Mouse (Mus musculus) embryo, embryonic 10 days (tissue): Measurements from ENCODE around the gene Orai3.
"Not testable (repeated sequence)": the region's sequence is repeated elsewhere in the genome, so short reads cannot be mapped to it uniquely, and the experiment has no call there.

ENCODE experiments used
- DNase-seq: peaks from one replicate; pipeline ENCODE4 v3.0.0-alpha.2; 2015; ENCODE audit warnings: low spot score

The Orai3 gene

DNA sequence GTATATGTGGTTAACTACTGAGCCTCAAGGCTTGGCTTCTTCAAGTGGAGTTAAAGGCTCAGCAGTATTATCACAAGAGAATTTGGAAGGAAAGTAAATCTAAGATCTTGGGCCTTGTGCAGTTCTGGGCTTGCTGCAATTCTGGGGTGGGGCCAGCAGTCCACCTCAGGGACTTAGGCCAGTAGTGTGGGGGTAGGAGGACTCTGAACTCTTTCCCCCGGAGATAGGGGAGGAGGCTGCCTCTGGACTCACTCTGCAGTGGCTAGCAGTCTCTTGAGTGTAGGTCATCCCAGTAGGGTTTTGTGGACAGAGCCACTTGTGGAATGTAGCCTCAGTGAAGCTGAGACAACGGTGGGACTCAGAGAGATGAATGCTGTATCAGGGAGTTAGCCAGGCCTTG, 3.9 kb upstream of the Orai3 start:
- no peak for DNase-seq

DNA sequence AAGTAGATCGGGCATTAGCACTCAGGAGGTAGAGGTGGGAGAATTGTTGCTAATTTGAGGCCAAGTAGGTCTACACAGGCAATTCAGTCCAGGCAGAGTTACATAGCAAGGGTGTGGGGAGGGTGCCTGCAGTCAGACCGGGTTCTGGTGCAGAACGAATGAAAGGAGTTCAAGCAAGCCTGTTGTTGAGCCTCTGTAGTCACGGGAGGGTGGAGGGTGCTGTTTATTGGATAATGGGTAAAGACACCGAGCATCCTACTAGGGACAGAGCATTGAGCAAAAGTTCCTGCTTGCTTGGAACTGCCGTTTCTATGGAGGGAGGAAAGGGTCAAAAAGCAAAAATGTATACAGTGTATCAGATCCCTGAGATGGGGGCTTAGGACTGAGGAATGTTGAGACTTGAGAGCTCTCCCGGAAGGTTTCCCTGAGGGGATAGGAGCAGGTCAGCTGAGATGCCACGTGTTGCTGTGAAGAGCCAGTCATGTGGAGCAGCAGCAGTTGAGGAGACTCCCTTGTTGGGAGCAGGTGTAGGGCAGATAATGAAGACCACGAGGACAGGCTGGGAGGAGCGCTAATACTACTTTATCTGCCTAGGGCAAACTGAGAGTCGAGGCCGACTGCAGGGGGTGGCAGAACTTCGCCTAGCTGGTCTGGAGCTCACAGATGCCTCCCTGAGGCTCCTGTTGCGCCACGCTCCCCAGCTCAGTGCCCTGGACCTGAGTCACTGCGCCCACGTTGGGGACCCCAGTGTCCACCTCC, 2.6 kb upstream of the Orai3 start:
- DNase-seq = peak; percentile 15

DNA sequence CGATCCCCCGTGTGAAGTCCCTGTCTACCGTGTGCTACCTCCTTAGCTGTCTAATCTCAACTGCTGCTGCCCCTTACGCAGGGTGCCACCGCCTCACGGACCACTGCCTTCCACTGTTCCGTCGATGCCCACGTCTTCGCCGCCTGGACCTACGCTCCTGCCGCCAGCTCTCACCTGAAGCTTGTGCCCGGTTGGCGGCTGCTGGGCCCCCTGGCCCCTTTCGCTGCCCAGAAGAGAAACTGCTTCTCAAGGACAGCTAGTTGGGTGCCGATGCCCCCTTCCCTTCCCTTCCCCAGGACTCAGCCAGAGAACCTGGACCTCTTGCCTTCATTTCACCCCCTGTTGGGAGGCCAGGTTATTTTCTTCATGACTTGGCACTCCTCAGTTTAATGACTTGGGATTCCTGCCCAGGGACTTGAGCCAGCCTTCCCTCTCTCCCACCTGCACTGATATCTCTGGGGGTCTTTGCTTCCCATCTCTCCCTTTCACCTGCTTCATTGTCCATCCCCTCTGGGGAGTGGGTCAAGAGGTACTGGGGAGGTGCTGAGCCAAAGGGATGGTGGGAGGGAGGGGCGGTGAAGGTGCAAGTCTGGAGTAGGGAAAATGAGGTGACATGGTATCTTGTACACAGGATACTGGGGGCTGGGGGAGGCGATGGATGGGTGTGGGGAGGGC, 1.8 kb upstream of the Orai3 start:
- no peak for DNase-seq

DNA sequence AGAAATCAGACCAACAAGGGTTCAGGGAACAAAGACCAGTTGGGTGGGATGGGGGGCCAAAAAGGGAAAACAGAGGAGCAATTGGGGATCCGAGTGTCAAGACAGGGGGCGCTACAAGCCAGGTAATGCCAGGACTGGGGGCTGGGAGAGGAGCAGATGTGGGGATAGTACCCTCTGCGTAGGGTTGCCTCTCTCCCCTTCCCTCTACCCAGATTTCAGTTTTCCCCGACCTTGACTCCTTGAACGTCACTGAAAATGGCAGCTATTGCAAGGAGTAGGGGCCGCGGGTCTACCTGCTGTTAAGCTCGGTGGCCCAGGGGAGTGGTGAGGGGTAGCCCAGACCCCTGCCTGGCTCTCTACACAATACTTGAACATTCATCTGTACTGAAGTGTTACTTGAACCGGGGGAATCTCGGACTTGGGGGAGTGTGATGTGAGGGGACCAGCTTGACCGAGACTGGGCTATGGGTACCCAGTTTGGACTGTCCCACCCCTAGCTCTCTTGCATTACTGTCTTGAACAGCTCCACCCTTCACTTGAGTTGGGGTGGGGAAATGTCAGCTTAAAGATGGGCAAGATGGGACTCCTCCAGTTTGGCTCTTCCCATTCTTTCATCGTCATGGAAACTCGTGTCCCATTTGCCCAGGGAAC, 1.1 kb upstream of the Orai3 start:
- DNase-seq = no peak

DNA sequence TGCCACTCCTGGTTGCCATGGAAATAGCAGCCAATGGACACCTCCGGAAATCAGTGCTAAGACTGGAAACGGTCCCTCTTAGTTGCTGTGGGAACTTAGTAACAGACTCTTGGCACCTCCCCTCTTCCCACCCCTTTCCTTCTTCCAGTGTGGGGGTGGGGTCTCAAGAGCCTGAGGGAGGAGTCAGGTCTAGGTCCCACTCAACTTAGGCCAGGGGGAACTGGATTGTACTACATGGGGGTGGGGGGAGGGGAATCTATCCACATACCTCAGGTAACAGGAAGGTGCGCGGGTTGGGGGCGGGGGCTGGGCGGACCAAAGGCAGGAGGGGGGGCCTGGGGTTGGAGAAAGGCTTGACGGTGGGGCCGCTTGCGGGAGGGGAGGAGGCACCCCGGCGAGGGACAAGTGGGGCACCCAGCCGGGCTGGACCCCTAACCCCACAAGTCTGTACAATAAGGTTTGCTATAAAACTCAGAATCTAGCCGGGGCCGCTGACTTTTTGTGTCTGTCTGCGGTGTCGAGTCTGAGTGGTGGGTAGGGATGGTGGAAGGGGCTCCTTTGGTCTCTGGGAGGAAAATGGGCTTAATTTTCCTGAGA, 520 bp upstream of the Orai3 start:
- peak; percentile 97 for DNase-seq

DNA sequence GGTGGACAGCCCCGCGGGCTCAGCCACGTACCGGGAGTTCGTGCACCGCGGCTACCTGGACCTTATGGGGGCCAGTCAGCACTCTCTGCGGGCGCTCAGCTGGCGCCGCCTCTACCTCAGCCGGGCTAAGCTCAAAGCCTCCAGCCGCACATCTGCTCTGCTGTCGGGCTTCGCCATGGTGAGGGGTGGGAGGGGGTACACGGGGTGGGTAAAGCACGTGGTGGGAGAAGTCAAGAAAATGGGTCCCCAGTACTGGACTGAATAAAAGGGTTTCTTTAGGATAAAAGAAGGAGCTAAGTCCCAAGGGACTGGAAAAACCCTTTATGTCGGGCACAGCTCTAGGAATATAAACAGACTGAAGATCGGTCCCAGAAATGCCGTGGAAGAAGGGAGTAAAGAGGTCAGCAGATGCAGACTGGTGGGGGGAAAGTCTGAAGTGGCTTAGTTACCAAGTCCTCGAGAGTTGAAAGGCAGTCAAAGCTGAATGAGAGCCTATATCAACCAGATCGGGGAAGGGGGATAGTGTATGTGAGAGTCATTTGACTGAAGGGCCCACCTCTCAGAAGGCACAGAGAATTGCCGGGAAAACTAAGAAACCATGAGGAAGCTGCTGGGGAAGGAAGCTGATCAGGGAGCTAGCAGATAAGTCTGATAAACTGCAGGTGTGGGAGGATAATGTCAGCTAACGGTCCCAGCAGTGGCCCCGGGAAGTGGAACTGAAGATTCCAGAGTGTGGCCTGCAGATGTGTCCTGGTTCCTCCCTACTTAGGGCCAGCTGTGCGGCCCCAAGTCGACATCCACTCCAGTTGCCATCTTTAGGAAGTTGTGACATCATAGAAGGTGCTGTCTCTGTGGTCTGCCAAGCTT, 657 bp downstream of the Orai3 start:
- peak; percentile 21 for DNase-seq

DNA sequence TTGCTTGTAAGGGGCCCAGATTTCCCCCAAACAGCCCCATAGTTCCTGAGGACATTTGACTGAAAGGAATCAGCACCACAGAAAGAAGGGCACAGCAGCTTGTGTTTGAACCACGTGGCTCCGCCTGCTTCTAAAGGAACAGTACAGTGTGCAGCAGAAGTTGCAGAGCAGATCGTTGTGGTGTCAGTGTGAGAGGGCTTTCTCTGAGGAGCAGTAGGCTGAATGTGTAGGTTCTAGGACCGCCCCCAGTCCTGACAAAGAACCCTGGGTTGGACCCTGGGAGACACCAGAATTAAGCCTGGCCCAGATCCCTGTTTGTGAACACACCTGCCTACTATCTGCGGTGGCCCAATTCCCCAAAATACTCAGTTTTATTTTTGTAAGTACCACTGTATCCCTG, 1.6 kb downstream of the Orai3 start:
- DNase-seq = no peak

DNA sequence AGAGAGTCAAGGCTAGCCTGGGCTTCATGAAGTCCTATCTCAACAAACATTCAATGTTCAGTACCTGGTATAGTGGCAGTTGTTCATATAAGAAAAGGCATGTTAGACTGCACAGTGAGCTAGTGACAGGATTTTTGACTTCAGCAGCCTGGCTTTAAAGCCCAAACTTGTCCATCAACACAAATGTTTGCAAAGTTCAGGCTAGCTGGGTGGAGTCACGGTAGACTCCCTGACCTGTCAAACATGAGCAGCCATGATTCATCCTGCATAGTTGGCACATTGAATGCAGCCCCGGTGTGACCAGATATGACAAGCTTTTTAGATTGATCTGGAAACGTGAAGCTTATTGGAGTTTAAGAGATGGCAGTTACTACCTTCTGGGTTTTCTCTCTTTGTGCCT, 2.5 kb downstream of the Orai3 start:
- DNase-seq = no peak

DNA sequence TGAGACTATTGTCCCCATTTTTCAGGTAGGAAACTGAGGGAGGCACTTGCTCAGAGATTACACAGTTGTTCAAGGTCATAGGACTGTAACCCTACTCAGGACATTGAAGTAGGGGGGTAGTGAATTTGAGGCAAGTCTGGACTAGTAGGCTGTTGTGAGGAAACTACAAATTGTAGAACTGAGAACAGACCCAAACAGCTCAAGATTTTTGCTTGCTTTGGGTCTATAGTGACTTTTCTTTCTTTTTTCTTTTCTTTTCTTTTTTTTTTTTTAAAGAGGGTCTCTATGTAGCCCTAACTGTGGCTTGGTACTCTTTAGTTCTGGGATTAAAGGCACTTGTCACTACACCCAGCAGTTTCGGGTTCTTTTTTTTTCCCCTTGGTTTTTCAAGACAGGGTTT, 2.9 kb downstream of the Orai3 start:
- DNase-seq = no peak

DNA sequence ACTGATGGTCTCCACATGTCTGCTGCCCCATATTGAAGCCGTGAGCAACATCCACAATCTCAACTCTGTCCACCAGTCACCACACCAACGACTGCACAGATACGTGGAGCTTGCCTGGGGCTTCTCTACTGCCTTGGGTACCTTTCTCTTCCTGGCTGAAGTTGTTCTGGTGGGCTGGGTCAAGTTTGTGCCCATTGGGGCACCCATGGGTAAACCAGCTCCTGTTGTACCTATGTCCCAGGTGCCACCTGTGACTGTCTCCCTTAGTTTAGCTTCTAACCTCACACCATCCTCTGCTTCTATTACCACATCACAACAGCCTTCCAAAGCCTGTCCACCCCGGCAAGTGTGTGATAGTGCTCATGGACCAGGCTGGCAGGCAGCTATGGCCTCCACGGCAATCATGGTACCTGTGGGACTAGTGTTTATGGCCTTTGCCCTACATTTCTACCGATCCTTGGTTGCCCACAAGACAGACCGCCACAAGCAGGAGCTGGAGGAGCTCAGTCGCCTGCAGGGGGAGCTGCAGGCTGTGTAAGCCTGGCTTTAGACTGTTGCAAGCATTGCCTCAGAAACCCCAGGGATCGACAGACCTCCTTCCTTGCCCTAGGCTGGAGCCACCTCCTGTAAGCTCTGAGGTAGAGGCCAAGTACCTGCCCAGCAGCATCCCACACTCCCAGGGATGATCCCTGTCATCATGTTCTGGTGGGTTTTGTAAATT, 4.2 kb downstream of the Orai3 start:
- DNase-seq = peak; percentile 75

DNA sequence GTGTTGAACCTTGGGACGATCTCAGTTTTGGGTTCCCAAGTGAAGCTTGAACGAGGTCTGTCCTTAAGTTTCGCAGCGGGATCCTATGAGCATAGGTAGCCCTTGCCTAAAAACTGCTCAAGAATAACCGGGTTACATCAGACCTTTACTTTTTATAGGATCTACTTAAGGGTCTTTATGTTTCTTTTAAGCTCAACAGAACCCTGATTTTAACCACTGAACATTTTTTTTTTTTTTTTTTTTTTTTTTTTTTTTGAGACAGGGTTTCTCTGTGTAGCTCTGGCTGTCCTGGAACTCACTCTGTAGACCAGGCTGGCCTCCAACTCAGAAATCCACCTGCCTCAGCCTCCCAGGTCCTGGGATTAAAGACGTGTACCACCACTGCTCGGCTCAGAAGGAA, 6.2 kb downstream of the Orai3 start:
- not testable (repeated sequence) for DNase-seq

DNA sequence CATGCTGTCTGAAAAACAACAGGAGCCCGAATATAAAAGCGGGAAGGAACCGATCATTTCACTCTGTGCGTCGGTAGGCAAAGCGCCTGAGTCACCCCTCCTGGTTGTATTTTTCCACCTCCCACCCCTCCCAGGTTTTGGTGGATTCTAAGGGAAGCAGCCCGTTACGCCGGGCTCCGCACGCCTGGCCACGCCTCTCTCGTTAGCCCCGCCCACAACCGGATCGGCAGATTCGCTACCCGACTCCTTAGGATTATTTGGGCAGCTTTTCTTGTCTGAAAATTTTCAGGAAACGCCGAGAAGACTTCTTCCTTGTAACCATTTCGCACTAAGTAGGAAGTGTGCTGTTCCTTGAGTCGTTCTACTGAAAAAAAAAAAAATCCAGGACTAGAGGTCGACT, 6.8 kb downstream of the Orai3 start, which contains the start of gene Setd1a:
Gene Setd1a (plus strand): TSS at position 245 of the 400 bp plus-strand sequence.
- DNase-seq = peak; percentile 90

DNA sequence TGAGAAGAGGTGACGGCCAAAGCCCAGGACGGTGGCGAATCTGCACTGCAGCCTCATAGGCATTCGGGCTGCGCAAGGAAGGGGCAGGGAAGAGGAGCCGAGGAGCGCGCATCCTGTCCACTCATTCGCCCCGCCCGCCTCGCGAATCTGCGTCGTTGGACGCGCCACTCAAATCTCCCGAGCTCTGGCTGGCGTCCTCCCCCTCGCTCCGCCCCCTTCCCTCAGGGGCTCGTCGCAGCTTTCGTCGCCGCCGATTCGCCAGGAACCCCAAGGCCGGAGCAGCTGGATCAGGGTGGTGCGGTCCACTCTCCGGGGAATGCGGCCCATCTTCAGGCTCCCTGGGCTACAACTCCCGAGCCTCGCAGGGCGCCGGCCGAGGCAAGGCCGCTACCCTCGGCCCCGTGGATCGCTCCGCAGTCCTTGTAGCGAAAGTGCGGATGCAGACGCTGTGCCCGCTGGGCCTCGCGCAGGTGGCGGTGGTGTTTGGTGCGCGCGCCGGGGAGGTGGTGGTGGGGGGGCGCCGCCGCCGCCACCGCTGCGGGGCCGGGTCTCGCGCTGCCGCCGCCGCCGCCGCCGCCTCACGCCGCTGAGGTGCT, 7.4 kb downstream of the Orai3 start:
- peak; percentile 99 for DNase-seq

DNA sequence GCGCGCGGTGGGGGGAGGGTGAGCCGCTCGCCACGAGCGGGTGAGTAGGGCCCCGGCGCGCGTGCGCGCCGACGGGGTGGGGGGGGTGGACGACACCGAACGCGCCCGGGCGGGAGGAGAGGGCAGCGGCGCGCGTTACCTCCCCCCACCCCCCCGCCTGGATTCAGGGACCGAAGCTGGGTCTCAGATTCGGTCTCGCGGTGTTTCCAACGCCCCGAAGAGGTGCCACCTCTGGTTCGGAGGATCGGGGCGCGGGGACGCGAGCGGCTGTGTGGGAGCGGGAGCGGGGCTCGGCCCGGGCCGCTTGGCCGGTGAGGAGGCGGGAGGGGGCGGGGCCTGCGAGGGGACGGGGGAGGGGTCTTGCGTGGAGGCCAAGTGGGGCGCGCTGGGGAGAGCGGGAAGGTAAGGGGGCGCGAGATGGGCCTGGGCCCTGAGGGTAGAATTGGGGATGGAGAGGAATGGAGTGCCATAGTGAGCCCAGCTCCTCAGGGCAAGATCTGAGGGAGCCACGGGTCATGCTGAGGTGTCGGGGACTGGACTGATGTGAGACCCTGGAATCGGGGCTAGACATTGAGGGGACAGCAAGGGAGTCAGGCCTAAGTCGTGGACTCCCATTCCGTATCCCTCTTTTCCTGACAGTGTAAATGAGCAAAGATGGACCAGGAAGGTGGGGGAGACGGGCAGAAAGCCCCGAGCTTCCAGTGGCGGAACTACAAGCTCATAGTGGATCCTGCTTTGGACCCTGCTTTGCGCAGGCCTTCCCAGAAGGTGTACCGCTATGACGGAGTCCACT, 8.1 kb downstream of the Orai3 start:
- peak; percentile 52 for DNase-seq

DNA sequence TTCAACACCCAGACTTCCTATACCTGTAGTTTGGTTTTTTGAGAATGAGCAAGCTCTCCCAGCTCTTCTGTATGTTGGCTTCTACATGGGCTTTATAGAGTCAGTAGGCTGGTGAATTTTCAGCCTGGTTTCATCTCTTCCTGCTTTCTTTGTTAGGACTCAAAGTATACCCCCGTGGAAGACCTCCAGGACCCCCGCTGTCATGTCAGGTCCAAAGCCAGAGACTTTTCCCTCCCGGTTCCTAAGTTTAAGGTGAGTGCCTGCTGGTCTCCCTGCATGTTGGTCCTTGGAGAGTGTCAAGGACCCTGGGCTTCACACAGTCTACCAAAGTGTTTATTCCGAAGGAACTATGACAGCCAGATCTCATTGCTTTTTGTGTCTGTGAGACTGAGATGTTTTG, 8.7 kb downstream of the Orai3 start:
- DNase-seq = no peak

DNA sequence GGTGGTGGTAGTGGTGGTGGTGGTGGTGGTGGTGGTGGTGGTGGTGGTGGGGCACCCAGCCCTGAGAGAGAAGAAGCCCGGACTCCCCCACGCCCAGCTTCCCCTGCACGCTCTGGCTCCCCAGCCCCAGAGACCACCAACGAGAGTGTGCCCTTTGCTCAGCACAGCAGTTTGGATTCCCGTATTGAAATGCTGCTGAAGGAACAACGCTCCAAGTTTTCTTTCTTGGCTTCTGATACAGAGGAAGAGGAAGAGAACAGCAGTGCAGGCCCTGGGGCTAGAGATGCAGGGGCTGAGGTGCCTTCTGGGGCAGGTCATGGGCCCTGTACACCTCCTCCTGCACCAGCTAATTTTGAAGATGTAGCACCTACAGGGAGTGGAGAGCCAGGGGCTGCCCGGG, 15.7 kb downstream of the Orai3 start, which contains the start of gene Gm49388:
Gene Gm49388 (plus strand): TSS at position 301 of the 400 bp plus-strand sequence.
- DNase-seq = no peak

DNA sequence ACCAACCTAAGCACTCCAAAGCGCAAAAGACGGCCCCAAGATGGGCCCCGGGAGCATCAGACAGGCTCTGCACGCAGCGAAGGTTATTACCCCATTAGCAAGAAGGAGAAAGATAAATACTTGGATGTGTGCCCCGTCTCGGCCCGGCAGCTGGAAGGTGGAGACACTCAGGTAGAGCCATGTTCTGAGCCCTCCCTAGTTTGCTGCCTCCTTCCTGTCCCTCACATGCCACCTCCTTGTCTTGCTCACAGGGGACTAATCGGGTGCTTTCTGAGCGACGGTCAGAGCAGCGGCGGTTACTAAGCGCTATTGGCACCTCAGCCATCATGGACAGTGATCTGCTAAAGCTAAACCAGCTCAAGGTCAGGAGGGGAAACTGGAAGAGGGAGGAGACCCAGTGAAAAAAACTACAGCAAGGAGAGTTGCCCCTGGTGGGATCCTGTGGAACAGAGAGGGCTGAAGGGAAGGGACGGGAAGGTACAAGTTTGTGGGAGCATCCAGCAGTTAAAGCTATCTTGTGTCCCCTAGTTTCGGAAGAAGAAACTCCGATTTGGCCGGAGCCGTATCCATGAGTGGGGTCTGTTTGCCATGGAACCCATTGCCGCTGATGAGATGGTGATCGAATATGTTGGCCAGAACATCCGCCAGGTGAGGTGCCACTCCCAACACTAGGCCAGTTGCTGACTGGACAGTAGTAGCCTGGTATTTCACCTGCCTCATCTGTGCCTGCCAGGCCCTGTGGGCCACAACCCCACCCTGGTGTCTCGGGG, 27.6 kb downstream of the Orai3 start:
- DNase-seq = no peak

DNA sequence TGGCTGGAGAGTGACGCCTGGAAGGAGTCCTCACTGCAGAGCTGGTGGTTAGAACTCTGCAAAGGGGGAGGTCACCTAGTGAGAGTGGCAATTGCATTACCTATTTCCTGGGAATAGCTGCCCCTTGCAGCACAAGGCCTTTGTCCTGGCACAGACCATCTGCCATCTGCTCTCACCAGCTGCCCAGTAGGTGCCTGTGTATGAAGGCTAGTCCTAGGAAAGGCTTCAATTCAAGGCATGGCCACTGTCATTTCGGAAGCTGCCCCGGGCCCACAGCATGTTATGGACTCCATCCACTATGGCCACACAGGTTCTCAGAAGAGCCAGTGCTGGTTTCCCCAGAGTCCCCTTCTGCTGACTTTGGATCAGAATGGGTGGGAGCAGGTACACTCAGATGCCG, 29.0 kb downstream of the Orai3 start:
- no peak for DNase-seq

DNA sequence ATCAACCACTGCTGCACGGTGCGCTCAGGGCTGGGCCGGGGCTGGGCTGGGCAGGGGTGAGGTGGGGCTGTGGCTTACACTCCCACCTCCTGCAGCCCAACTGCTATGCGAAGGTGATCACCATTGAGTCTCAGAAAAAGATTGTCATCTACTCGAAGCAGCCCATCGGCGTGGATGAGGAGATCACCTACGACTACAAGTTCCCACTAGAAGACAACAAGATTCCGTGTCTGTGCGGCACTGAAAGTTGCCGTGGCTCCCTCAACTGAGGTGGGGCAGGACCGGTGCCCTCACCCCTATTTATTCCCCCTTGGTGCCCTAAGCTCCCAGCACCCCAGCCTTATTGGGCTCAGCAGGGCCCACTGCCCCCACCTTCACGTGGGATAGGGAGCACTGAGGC, 29.6 kb downstream of the Orai3 start:
- DNase-seq = no peak
